Mouse (Mus musculus) embryonic facial prominence, embryonic 14.5 days (tissue): Measurements from ENCODE around the gene Chga. TPM values are rescaled to one million over a fixed set of nuclear protein-coding genes. Genes with fewer than 3 reads are reported as not detected.

Experiments
- ATAC-seq: fragments of 200-750 bp; cut with Nextera tagmentation; 2 replicates; pipeline ENCODE4 v1.8.0; 2017; ENCODE audit warnings: low read depth, moderate number of reproducible peaks, moderate TSS enrichment
- DNase-seq: peaks from one replicate; pipeline ENCODE4 v3.0.0-alpha.2; 2015; ENCODE audit warnings: low spot score
- H3K27ac ChIP-seq: fragments of 300-500 bp; sonication (generic); replicated peaks from 2 replicates; pipeline ENCODE4 v1.5.1; 2014; ENCODE audit warnings: low read depth, mild to moderate bottlenecking, low read length, moderate library complexity
- H3K27me3 ChIP-seq: fragments of 300-500 bp; sonication (generic); replicated peaks from 2 replicates; pipeline ENCODE4 v1.6.1; 2014; ENCODE audit warnings: low read length; ENCODE audit not compliant: control insufficient read depth, insufficient read depth
- H3K36me3 ChIP-seq: fragments of 300-500 bp; sonication (generic); 2 replicates; pipeline ENCODE4 v1.6.1; 2014; ENCODE audit warnings: low read length, mixed read lengths; ENCODE audit not compliant: control insufficient read depth, insufficient read depth
- H3K4me1 ChIP-seq: fragments of 300-500 bp; sonication (generic); 2 replicates; pipeline ENCODE4 v1.6.1; 2014; ENCODE audit warnings: antibody characterized with exemption, low read length; ENCODE audit not compliant: control insufficient read depth, insufficient read depth
- H3K4me2 ChIP-seq: fragments of 300-500 bp; sonication (generic); 2 replicates; pipeline ENCODE4 v1.6.1; 2014; ENCODE audit warnings: low read depth, mild to moderate bottlenecking, low read length, moderate library complexity, mixed read lengths
- H3K4me3 ChIP-seq: fragments of 300-500 bp; sonication (generic); 2 replicates; pipeline ENCODE4 v1.5.1; 2014; ENCODE audit warnings: low read depth, mild to moderate bottlenecking, low read length
- H3K9ac ChIP-seq: fragments of 300-500 bp; sonication (generic); 2 replicates; pipeline ENCODE4 v1.6.1; 2014; ENCODE audit warnings: low read depth, mild to moderate bottlenecking, low read length, moderate library complexity, mixed read lengths
- H3K9me3 ChIP-seq: fragments of 300-500 bp; sonication (generic); 2 replicates; pipeline ENCODE4 v1.6.1; 2016; ENCODE audit warnings: low read length; ENCODE audit not compliant: control insufficient read depth
- WGBS: fragments of 180-500 bp; shearing (Covaris S2); extraction: QIAGEN DNeasy Blood & Tissue Kit; methylation state at CpG from one replicate; pipeline ENCODE4 v1.1.7; 2014; 5-methylcytosine and 5-hydroxymethylcytosine counted together
- polyA plus RNA-seq: library from polyadenylated mRNA; unstranded; fragments of >200 nt; fragmentation: Nextera tagmentation; extraction: Ambion mirVana; gene quantifications from 2 replicates; pipeline ENCODE4 v1.2.1, GENCODE M21; 2014

The Chga gene
- polyA plus RNA-seq, 1 experiment from 2014 or later = 22.2 TPM

GRCm38 (mm10) chr12:102597466-102597865 lies 42.7 kb downstream of the Chga start:
- peaks cover 31% of the 10 kb centered on the region for H3K4me1 ChIP-seq

DNA sequence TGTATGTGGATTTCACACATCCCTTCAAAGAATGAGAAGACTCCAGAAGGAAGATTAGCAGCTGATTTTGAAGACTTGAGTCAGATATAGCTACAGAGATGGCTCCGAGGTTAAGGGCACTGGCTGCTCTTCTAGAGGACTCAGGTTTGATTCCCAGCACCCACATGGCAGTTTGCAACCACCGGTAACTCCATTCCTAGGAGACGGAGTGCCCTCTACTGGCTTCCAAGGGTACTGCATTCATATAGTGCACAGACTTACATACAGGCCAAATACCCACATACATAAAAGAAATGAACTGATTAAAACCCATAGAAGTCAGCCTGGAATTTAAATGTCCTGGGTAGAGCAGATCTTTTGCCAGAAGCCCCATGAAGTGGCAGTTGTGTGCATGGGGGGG lies 43.8 kb downstream of the Chga start:
- H3K27me3 ChIP-seq = no peaks in the 10 kb centered on the region
- H3K27ac ChIP-seq = no peak overlapping the region
- ATAC-seq (no peak), DNase-seq (no peak)
- no peak overlapping the region for H3K4me3 ChIP-seq
- WGBS = 95% methylated on average over 3 of the region's 3 CpGs
- H3K4me1 ChIP-seq = peaks cover 32% of the 10 kb centered on the region
- peaks cover 3% of the 10 kb centered on the region; the same call in 1 of the 2 replicates for H3K36me3 ChIP-seq
- no peak overlapping the region for H3K4me2 ChIP-seq
- H3K9me3 ChIP-seq = peaks cover 7% of the 10 kb centered on the region
- no peak overlapping the region for H3K9ac ChIP-seq

More at GRCm38 (mm10) chr12:102597466-102597865, 42.7 kb downstream of the Chga start:
- WGBS = 55% methylated on average over 4 of the region's 4 CpGs
- no peak overlapping the region for H3K4me3 ChIP-seq
- H3K9ac ChIP-seq = no peak overlapping the region
- peaks cover 7% of the 10 kb centered on the region for H3K9me3 ChIP-seq
- H3K36me3 ChIP-seq = peaks cover 3% of the 10 kb centered on the region; the same call in 1 of the 2 replicates
- H3K27me3 ChIP-seq = no peaks in the 10 kb centered on the region
- H3K27ac ChIP-seq = no peak overlapping the region
- DNase-seq = peak; percentile 63
- ATAC-seq = peak; percentile 49
- H3K4me2 ChIP-seq = no peak overlapping the region

DNA sequence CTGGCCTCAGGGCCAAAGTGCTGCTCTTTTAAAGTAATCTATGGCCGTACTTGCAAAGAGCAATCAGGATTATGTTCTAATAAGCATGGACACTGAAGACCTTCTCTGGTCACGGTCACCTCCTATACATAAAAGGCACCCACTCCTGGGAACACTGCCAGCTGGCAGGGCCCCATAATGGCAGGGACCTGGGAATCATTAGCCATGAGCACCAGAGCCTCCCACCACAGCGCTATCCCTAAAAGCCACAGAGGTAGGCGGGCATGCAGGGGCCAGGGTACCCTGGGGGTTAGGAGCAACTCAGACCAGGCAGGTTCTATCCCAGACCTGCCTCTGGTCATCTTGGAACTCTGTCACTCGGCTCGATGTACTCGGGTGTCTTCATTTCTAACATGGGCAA lies 45.0 kb downstream of the Chga start:
- no peak overlapping the region for H3K4me3 ChIP-seq
- H3K4me2 ChIP-seq = no peak overlapping the region
- no peak overlapping the region for H3K9ac ChIP-seq
- DNase-seq (no peak), ATAC-seq (no peak)
- H3K36me3 ChIP-seq = peaks cover 3% of the 10 kb centered on the region; the same call in 1 of the 2 replicates
- peaks cover 32% of the 10 kb centered on the region for H3K4me1 ChIP-seq
- H3K27ac ChIP-seq = no peak overlapping the region
- peaks cover 7% of the 10 kb centered on the region for H3K9me3 ChIP-seq
- WGBS = 64% methylated on average over 7 of the region's 7 CpGs
- H3K27me3 ChIP-seq = no peaks in the 10 kb centered on the region

- WGBS = 46% methylated on average over 6 of the region's 6 CpGs
- no peak for DNase-seq
- no peak for ATAC-seq
Measured at GRCm38 (mm10) chr12:102600345-102600744, 45.6 kb downstream of the Chga start.

GRCm38 (mm10) chr12:102601847-102602246 lies 47.1 kb downstream of the Chga start:
- Histone ChIP-seq H3K27me3 (no peaks in the 10 kb centered on the region), H3K4me2 (no peak overlapping the region), H3K36me3 (peaks cover 3% of the 10 kb centered on the region; the same call in 1 of the 2 replicates), H3K4me3 (no peak overlapping the region), H3K4me1 (peaks cover 32% of the 10 kb centered on the region), H3K27ac (peak overlapping the region; percentile 46), H3K9me3 (peaks cover 7% of the 10 kb centered on the region), H3K9ac (no peak overlapping the region)
- DNase-seq = peak; percentile 35
- WGBS = 30% methylated on average over 8 of the region's 8 CpGs
- peak; percentile 66; the same call in 1 of the 2 replicates for ATAC-seq

More at GRCm38 (mm10) chr12:102600345-102600744, 45.6 kb downstream of the Chga start:
- H3K4me3 ChIP-seq = no peak overlapping the region
- no peaks in the 10 kb centered on the region for H3K27me3 ChIP-seq
- peaks cover 3% of the 10 kb centered on the region; the same call in 1 of the 2 replicates for H3K36me3 ChIP-seq
- H3K9ac ChIP-seq = no peak overlapping the region
- H3K4me1 ChIP-seq = peaks cover 32% of the 10 kb centered on the region
- H3K9me3 ChIP-seq = peaks cover 7% of the 10 kb centered on the region
- no peak overlapping the region for H3K27ac ChIP-seq
- no peak overlapping the region for H3K4me2 ChIP-seq

- Histone ChIP-seq H3K27me3 (no peaks in the 10 kb centered on the region), H3K9ac (no peak overlapping the region), H3K36me3 (peaks cover 3% of the 10 kb centered on the region; the same call in 1 of the 2 replicates), H3K9me3 (peaks cover 7% of the 10 kb centered on the region), H3K4me2 (no peak overlapping the region), H3K27ac (peak overlapping the region; percentile 49), H3K4me3 (no peak overlapping the region), H3K4me1 (peaks cover 32% of the 10 kb centered on the region)
- peak; percentile 40 for DNase-seq
- ATAC-seq = peak; percentile 30; the same call in 1 of the 2 replicates
- WGBS = 67% methylated on average over 9 of the region's 9 CpGs
Measured at GRCm38 (mm10) chr12:102602255-102603041, 47.7 kb downstream of the Chga start.

- no peak for ATAC-seq
- no peak overlapping the region for H3K4me2 ChIP-seq
- DNase-seq = no peak
- no peak overlapping the region for H3K4me3 ChIP-seq
- no peak overlapping the region for H3K9ac ChIP-seq
- WGBS = 71% methylated on average over 6 of the region's 6 CpGs
- H3K27ac ChIP-seq = no peak overlapping the region
- no peaks in the 10 kb centered on the region for H3K36me3 ChIP-seq
- peaks cover 19% of the 10 kb centered on the region for H3K4me1 ChIP-seq
- no peaks in the 10 kb centered on the region for H3K27me3 ChIP-seq
- no peaks in the 10 kb centered on the region for H3K9me3 ChIP-seq
Measured at GRCm38 (mm10) chr12:102605607-102606006, 50.8 kb downstream of the Chga start.

GRCm38 (mm10) chr12:102607066-102607465 lies 52.3 kb downstream of the Chga start:
- DNase-seq (no peak), ATAC-seq (no peak)
- Histone ChIP-seq H3K4me3 (no peak overlapping the region), H3K36me3 (no peaks in the 10 kb centered on the region), H3K27ac (no peak overlapping the region), H3K27me3 (no peaks in the 10 kb centered on the region), H3K4me2 (no peak overlapping the region), H3K9me3 (no peaks in the 10 kb centered on the region), H3K9ac (no peak overlapping the region), H3K4me1 (peaks cover 5% of the 10 kb centered on the region)
- 93% methylated on average over 8 of the region's 8 CpGs for WGBS
